Mouse (Mus musculus) limb, embryonic 15.5 days (tissue): ENCODE results near the gene Pde7b. TPM values are rescaled to one million over a fixed set of nuclear protein-coding genes. Genes with fewer than 3 reads are reported as not detected.

Source experiments
- ATAC-seq: fragments of 200-750 bp; cut with Nextera tagmentation; 2 replicates; pipeline ENCODE4 v1.8.0; 2017; ENCODE audit warnings: low read depth, moderate TSS enrichment; ENCODE audit not compliant: insufficient number of reproducible peaks, low FRiP score, low TSS enrichment
- H3K27ac ChIP-seq: fragments of 300-500 bp; sonication (generic); 2 replicates; pipeline ENCODE4 v1.5.1; 2015; ENCODE audit warnings: moderate library complexity, mild to moderate bottlenecking, inconsistent platforms
- H3K27me3 ChIP-seq: fragments of 300-500 bp; sonication (generic); 2 replicates; pipeline ENCODE4 v1.6.1; 2015; ENCODE audit warnings: inconsistent platforms
- H3K36me3 ChIP-seq: fragments of 300-500 bp; sonication (generic); 2 replicates; pipeline ENCODE4 v1.6.1; 2015; ENCODE audit warnings: inconsistent platforms
- H3K4me1 ChIP-seq: fragments of 300-500 bp; sonication (generic); 2 replicates; pipeline ENCODE4 v1.6.1; 2015; ENCODE audit warnings: inconsistent platforms
- H3K4me2 ChIP-seq: fragments of 300-500 bp; sonication (generic); 2 replicates; pipeline ENCODE4 v1.6.1; 2015; ENCODE audit warnings: mild to moderate bottlenecking, inconsistent platforms
- H3K4me3 ChIP-seq: fragments of 300-500 bp; sonication (generic); 2 replicates; pipeline ENCODE4 v1.5.1; 2015; ENCODE audit warnings: mild to moderate bottlenecking, inconsistent platforms
- H3K9ac ChIP-seq: fragments of 300-500 bp; sonication (generic); 2 replicates; pipeline ENCODE4 v1.6.1; 2015; ENCODE audit warnings: inconsistent platforms
- H3K9me3 ChIP-seq: fragments of 300-500 bp; sonication (generic); 2 replicates; pipeline ENCODE4 v1.6.1; 2016; ENCODE audit warnings: inconsistent platforms
- WGBS: fragments of 180-500 bp; shearing (Covaris S2); methylation state at CpG from one replicate; pipeline ENCODE4 v1.1.7; 2015; 5-methylcytosine and 5-hydroxymethylcytosine counted together
- polyA plus RNA-seq: library from polyadenylated mRNA; unstranded; fragments of >200 nt; fragmentation: Nextera tagmentation; extraction: Ambion mirVana; gene quantifications from 2 replicates; pipeline ENCODE4 v1.2.1, GENCODE M21; 2015

The Pde7b gene
- polyA plus RNA-seq, 1 experiment from 2014 or later = 7.8 TPM

DNA sequence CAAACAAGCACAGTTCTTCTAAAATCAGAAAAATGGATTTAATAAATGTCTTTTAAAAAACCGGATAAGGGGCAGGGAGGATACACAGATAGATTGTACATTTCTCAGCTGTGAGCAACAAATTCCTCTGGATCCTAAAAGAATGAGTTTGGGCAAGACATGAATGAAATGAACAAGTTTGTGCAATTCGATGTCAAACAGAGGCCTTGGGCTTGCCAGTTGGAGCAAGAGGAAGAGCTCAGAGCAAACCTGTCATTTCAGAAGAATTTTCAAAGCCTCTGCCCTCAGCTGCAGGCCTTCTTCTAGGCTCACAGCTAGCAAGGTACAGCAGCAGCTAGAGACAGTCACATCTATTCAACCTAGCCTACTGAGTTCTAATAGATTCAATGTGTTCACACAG is 153.4 kb downstream of the Pde7b start:
- Histone ChIP-seq H3K27ac (no peak overlapping the region), H3K9me3 (no peaks in the 10 kb centered on the region), H3K36me3 (no peaks in the 10 kb centered on the region), H3K9ac (no peak overlapping the region), H3K27me3 (no peaks in the 10 kb centered on the region), H3K4me3 (no peak overlapping the region), H3K4me2 (no peak overlapping the region), H3K4me1 (peaks cover 17% of the 10 kb centered on the region)
- 68% methylated on average over 2 of the region's 2 CpGs for WGBS
- no peak for ATAC-seq

DNA sequence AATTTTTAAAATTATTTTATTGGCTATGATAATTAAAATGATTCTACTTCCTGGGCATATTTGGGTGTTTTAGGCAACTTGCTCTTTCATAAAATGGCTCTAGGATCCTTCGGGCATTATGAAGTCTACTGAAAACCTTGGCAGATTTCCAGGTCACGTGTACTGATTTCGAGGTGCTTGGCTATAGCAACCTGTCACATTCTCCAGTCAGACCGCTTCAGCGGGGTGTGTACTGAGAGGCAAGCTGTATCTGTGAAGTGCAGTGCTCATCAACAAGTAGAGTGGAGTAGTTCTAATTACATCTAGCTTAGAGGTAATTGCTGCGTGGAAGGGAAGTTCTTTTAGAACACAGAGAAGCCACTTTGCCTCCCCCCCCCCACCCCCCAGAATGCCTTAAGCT is 156.2 kb downstream of the Pde7b start:
- WGBS = 39% methylated on average over 6 of the region's 6 CpGs

DNA sequence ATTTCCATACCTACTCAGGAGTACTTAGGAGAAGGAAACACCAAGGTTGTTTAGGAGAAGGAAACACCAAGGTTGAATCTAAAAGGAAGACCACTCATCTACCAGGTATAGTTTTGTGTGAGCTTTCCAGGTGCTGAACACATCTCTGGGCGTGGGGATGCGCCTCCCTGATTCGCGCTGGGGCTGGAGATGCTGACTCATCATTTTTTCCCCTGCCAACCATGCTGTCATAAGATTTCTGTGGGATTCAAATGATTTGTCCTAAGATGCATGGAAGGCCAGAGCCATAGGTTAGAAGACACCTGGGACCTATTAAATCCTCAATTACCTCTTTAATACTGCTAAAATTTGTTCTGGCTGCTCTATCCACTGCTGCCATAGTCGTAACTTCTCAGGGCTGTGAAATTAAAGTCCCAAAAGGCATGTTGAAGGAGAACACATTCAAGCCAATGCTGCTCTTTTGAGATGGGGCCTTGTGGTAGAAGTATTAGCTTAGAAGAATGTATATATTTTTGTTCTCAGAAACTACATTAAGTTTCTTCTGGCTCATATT is 157.1 kb downstream of the Pde7b start:
- H3K4me1 ChIP-seq = peaks cover 20% of the 10 kb centered on the region
- no peak overlapping the region for H3K27ac ChIP-seq
- WGBS = 64% methylated on average over 5 of the region's 5 CpGs
- H3K4me2 ChIP-seq = no peak overlapping the region
- H3K4me3 ChIP-seq = no peak overlapping the region
- ATAC-seq = peak; percentile 52; the same call in 1 of the 2 replicates
- H3K9me3 ChIP-seq = no peaks in the 10 kb centered on the region
- no peaks in the 10 kb centered on the region for H3K36me3 ChIP-seq
- H3K27me3 ChIP-seq = no peaks in the 10 kb centered on the region
- H3K9ac ChIP-seq = no peak overlapping the region

More for the DNA sequence above, 156.2 kb downstream of the Pde7b start:
- H3K27me3 ChIP-seq = no peaks in the 10 kb centered on the region
- no peaks in the 10 kb centered on the region for H3K36me3 ChIP-seq
- no peak overlapping the region for H3K9ac ChIP-seq
- H3K4me3 ChIP-seq = no peak overlapping the region
- H3K4me1 ChIP-seq = peaks cover 17% of the 10 kb centered on the region
- H3K4me2 ChIP-seq = no peak overlapping the region
- no peaks in the 10 kb centered on the region for H3K9me3 ChIP-seq
- no peak for ATAC-seq
- no peak overlapping the region for H3K27ac ChIP-seq

DNA sequence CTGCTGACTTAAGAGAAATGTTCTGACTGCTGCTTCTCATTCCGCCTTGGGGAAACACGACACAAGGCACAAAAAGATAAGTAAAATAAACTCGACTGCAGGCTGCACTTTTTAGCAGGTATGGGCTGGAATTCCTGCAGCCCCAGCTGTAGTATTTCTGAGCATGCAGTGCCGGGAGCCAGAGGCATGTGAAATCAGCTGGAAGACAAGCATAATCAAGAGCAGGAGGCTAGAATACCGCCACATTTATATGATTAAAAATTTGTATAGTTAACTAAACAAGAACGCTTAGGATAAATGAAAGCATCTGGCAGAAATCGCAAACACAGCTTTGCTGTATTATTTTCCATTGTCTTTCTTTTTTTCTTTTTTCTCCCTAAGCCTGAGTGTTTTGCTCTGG is 168.4 kb downstream of the Pde7b start:
- H3K36me3 ChIP-seq = no peaks in the 10 kb centered on the region
- WGBS = 28% methylated on average over 7 of the region's 7 CpGs
- H3K9me3 ChIP-seq = no peaks in the 10 kb centered on the region
- H3K4me2 ChIP-seq = no peak overlapping the region
- ATAC-seq = no peak
- no peak overlapping the region for H3K9ac ChIP-seq
- peaks cover 15% of the 10 kb centered on the region; the same call in 1 of the 2 replicates for H3K4me1 ChIP-seq
- H3K27ac ChIP-seq = no peak overlapping the region
- H3K27me3 ChIP-seq = no peaks in the 10 kb centered on the region
- H3K4me3 ChIP-seq = no peak overlapping the region

DNA sequence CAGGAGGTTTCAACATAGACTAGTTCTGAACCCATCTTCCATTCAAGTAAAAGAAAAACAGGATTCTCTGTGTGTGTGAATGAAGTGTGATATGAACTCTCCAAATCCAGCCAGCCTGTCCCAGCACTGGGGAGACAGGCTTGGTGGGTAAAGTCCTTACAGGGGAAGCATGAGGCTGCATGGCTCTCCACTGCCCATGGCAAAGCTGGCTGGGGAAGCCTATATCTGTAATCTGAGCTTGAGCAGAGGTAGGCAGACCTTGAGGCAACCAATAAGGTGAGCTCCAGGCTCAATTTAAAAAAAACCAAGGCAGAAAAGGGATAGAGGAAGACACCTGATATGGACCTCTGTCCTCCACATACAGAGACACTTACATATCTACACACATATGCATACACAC is 173.5 kb downstream of the Pde7b start:
- Histone ChIP-seq H3K36me3 (no peaks in the 10 kb centered on the region), H3K9ac (no peak overlapping the region), H3K9me3 (no peaks in the 10 kb centered on the region), H3K27ac (no peak overlapping the region), H3K4me2 (no peak overlapping the region), H3K4me1 (peaks cover 31% of the 10 kb centered on the region), H3K4me3 (no peak overlapping the region), H3K27me3 (0 out of 2 replicates have a peak, but pooled peaks cover 5% of the 10 kb centered on the region)
- ATAC-seq = no peak

DNA sequence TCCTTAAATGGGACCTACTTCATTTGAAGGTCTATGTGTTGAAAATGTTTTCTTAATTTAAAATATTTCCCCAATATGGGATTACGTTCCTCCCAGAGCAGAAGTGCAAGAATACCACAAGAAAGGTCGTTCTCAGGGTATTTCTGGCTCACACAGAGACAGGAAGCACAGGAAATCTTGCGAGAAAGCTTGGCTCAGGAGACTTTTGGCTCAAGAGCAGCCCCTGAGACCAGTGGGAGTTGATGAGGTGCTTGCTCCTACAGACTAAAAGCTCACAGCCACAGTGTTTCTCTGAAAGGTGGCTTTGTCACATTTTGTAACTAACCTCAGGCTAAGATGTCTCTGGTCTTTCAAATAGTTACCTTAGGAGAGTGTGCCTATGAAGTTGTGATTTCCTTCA is 174.1 kb downstream of the Pde7b start:
- Histone ChIP-seq H3K4me3 (no peak overlapping the region), H3K27me3 (0 out of 2 replicates have a peak, but pooled peaks cover 5% of the 10 kb centered on the region), H3K4me1 (peaks cover 29% of the 10 kb centered on the region), H3K36me3 (no peaks in the 10 kb centered on the region), H3K9ac (no peak overlapping the region), H3K4me2 (no peak overlapping the region), H3K9me3 (no peaks in the 10 kb centered on the region), H3K27ac (0 out of 2 replicates have a peak overlapping the region, but pooled peaks have one; percentile 8)
- WGBS = 37% methylated on average over 3 of the region's 3 CpGs
- ATAC-seq = no peak

DNA sequence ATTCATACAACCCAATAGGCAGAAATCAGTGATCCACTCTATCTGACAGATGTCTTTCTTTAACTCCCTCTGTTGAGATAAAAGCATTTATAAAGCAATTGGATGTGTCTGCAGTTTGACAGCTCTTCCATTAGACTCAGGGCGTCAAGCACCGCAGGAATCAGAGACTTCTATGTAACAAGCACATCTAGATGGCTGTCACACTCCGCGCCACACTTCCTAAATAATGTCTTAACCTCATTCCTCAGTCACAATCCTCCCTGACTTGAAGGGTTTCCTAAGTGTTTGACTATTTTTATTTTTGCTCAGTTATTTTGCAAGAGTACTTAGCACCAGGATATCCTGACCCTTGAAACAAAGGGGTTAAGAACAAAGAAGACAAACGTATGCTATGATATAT is 174.7 kb downstream of the Pde7b start:
- WGBS = 73% methylated on average over 5 of the region's 5 CpGs
- Histone ChIP-seq H3K4me2 (no peak overlapping the region), H3K36me3 (no peaks in the 10 kb centered on the region), H3K4me3 (no peak overlapping the region), H3K27ac (no peak overlapping the region), H3K4me1 (peaks cover 29% of the 10 kb centered on the region), H3K9me3 (no peaks in the 10 kb centered on the region), H3K27me3 (0 out of 2 replicates have a peak, but pooled peaks cover 5% of the 10 kb centered on the region), H3K9ac (no peak overlapping the region)
- ATAC-seq = no peak

DNA sequence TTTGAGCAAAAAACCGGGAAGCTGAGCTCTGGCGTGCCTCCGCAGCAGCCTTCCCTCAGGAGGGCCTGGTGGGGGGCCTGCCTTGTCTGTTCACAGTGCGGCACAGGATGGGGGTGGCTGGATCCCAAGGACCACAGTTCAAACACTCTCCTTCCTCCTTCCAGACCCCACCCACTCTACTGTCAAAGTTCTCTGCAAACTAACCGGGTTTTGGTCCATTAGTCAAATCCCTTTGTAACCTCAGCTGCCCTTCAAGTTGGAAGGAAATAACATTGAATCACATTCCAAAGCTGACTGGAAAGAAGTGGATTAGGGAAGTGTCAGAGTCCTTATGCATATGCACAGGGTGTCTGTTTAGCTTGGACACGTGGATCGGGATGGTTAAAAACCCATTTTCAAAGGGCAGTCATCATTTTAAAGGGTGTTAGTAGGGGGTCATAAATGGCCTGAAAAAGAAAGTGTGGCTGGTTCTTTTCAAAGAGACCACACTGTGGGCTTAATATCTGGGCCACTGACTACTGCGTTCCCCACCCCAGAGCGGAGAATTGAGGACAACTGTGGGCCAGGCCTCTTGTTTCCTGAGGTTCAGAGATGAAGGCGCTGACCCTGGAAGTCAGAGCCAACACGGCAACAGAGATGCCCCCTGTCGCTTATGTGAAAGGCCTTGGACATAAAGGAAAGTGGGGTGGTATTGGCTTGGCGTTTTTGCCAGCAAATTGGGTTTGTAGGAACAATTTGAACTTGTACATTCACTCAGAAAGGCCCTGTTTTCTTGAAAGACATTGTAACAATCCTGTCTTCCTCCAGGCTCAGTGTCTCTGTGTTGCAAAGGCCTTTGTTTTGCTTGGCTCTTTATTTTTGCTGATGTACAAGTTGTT is 175.8 kb downstream of the Pde7b start:
- H3K27ac ChIP-seq = peak overlapping the region; percentile 33; the same call in 1 of the 2 replicates
- H3K4me2 ChIP-seq = peak overlapping the region; percentile 66
- no peaks in the 10 kb centered on the region for H3K36me3 ChIP-seq
- WGBS = 36% methylated on average over 13 of the region's 13 CpGs
- H3K9ac ChIP-seq = no peak overlapping the region
- no peak overlapping the region; the same call in 1 of the 2 replicates for H3K4me3 ChIP-seq
- H3K4me1 ChIP-seq = peaks cover 29% of the 10 kb centered on the region
- no peak for ATAC-seq
- no peaks in the 10 kb centered on the region for H3K9me3 ChIP-seq
- 0 out of 2 replicates have a peak, but pooled peaks cover 5% of the 10 kb centered on the region for H3K27me3 ChIP-seq

DNA sequence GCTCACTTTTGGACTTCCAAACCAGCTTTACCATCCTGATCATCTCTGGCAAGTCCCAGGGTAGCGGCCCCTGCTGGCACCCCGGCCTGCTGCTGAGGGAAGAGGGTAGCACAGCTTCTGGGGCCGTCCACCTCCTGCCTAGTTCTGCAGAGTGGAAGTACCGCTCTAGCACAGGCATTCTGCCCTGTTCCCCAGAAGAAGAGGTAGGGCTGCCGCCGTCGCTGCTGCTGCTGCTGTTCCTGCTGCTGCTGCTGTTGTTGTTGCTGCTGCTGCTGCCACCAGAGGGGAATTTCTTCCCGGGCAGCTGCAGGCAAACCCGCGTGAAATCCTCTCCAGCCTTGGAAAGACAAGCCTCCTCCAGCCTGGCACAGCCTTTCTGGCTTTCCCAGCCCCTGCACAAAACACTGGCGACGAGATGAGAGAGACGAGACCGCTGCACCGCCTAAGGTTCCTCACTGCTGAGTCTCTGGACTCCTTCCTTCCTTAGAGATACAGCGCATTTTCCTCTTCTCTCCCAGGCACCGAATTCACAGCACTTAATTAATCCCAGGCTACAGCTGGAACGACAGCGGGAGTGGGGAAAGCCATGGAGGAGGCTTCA is 176.8 kb downstream of the Pde7b start:
- WGBS = 2% methylated on average over 19 of the region's 19 CpGs
- H3K9ac ChIP-seq = peak overlapping the region; percentile 27
- H3K4me3 ChIP-seq = peak overlapping the region; percentile 36
- no peaks in the 10 kb centered on the region for H3K9me3 ChIP-seq
- no peak for ATAC-seq
- H3K27me3 ChIP-seq = 0 out of 2 replicates have a peak, but pooled peaks cover 5% of the 10 kb centered on the region
- H3K4me1 ChIP-seq = peaks cover 29% of the 10 kb centered on the region
- H3K27ac ChIP-seq = peak overlapping the region; percentile 71
- no peaks in the 10 kb centered on the region for H3K36me3 ChIP-seq
- peak overlapping the region; percentile 66 for H3K4me2 ChIP-seq

DNA sequence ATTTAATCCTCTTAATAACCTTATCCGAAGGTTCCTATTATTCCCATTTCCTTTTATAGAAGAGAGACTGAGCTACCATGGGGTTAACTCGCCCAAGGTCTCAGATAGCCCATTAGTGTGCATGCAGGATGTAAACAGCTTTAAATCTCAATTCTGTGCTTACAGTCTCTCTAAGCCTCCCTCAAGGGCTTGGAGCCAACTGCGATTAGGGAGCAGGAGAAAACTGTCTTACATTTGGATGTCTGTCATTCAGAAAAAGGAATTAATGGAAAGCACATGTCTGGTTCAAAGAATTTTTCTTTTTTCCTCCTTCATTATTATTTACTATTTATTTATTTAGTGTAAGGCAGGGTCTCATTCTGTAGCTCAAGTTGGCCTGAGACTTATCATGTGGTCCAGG is 181.8 kb downstream of the Pde7b start:
- Histone ChIP-seq H3K9ac (no peak overlapping the region), H3K36me3 (no peaks in the 10 kb centered on the region), H3K27me3 (0 out of 2 replicates have a peak, but pooled peaks cover 5% of the 10 kb centered on the region), H3K9me3 (no peaks in the 10 kb centered on the region), H3K4me1 (peaks cover 7% of the 10 kb centered on the region; the same call in 1 of the 2 replicates), H3K27ac (no peak overlapping the region), H3K4me2 (no peak overlapping the region), H3K4me3 (no peak overlapping the region)
- 49% methylated on average over 3 of the region's 3 CpGs for WGBS
- ATAC-seq = no peak

DNA sequence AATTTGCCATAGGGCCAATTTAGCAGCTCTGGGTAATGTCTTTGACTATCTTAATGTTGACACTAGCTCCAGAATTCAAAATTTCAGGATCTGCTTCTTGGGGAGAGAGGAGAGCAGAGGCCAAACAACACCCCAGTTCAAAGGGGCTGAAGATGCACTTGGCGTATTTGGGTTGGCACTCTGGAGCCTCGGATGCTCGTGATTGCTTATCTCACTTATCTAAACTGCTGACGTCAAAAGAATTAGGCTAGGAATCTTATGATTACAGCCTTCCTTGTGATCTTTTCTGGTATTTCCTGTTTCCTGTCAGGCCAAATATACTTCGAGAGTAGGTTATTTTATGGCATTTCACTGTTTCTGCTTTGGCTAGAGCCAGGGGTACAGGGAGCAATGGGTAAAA is 191.1 kb downstream of the Pde7b start:
- no peaks in the 10 kb centered on the region for H3K9me3 ChIP-seq
- H3K9ac ChIP-seq = no peak overlapping the region
- no peaks in the 10 kb centered on the region for H3K27me3 ChIP-seq
- ATAC-seq = no peak
- no peak overlapping the region for H3K27ac ChIP-seq
- H3K4me3 ChIP-seq = no peak overlapping the region
- H3K4me1 ChIP-seq = peaks cover 9% of the 10 kb centered on the region
- WGBS = 26% methylated on average over 5 of the region's 5 CpGs
- H3K4me2 ChIP-seq = no peak overlapping the region
- H3K36me3 ChIP-seq = no peaks in the 10 kb centered on the region

DNA sequence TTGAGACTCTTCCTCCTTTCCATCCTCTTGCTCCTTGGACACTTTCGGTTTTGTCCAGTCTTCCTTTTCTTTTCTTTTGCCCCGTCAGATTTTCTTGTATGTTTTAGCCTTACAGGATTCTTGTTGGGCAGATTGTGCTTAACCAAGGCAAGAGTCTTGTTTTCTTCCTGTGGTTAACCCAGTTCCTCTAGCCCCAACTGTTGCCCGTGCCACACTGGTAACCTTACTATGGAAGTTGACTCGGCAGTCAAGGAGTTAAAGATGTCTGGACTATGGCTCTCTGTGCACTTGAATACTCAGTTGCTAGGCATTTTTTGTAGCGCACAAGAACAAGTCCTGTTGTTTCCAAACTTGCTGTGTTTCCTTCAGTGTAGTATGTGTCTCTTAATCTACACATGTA is 193.0 kb downstream of the Pde7b start:
- H3K4me1 ChIP-seq = peaks cover 15% of the 10 kb centered on the region
- ATAC-seq = no peak
- H3K27ac ChIP-seq = no peak overlapping the region
- no peaks in the 10 kb centered on the region for H3K36me3 ChIP-seq
- no peaks in the 10 kb centered on the region for H3K9me3 ChIP-seq
- H3K27me3 ChIP-seq = no peaks in the 10 kb centered on the region
- no peak overlapping the region for H3K4me2 ChIP-seq
- no peak overlapping the region for H3K4me3 ChIP-seq
- 91% methylated on average over 5 of the region's 5 CpGs for WGBS
- H3K9ac ChIP-seq = no peak overlapping the region
